Mouse (Mus musculus) cerebellum, adult 11 months (tissue): ENCODE data around the gene Sympk.

Experiments
- DNase-seq: peaks from one replicate; pipeline ENCODE4 v3.0.0; 2022

The Sympk gene

GRCm38 (mm10) chr7:19024096-19024506 is at the start of gene Sympk:
Sympk (plus strand) TSS chr7:19024377.
- DNase-seq, result peak; percentile 93

DNA sequence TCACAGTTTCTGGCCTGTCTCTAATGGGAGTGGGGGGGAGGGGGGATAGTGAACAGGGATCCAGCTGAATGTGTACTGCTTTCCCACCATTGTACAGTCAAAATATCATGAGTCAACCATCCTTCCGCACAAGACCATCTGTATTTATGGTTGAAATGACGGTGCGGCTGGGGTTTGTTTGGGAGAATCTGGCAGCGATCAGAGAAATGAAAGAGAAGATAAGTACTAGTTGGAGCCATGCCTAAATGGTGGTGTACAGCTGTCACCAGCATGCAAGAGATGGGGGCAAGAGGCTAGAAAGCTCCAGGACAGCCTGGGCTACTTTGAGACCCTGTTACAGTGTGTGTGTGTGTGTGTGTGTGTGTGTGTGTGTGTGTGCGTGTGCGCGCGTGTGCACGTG is 45.8 kb upstream of the Sympk start:
- DNase-seq, result no peak

DNA sequence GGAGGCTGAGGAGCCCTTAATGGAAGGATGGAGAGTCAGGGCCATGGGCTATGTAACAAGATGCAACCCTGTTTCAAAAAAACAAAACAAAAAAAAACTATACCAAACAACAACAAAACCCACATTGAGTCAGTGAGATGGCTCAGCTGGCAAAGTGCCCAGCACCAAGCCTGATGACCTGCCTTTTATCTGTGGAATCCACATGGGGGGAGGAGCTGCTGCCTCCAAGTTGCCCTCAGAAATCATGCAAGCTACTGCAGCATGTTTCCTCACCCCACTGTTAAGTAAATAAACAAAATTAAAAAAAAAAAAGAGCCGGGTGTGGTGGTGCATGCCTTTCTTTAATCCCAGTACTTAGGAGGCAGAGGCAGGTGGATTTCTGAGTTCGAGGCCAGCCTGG is 37.7 kb upstream of the Sympk start:
- DNase-seq, result no peak

GRCm38 (mm10) chr7:18987100-18987499 is 37.1 kb upstream of the Sympk start, which contains the start of gene Nanos2:
Nanos2 (plus strand) TSS chr7:18987400.
- DNase-seq, result no peak

DNA sequence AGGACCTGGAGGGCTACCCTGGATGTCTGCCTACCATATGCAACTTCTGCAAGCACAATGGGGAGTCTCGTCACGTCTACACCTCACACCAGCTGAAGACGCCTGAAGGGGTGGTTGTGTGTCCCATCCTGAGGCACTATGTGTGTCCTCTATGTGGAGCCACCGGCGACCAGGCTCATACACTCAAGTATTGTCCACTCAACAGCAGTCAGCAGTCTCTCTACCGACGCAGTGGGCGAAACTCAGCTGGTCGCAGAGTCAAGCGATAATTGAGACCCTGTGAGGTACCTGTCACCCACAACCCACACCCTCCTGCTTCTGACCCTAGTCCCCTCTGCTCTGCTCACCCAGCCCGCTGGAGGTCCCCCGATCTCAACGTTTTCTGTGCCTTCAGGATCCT is 36.4 kb upstream of the Sympk start:
- DNase-seq, result peak; percentile 22

DNA sequence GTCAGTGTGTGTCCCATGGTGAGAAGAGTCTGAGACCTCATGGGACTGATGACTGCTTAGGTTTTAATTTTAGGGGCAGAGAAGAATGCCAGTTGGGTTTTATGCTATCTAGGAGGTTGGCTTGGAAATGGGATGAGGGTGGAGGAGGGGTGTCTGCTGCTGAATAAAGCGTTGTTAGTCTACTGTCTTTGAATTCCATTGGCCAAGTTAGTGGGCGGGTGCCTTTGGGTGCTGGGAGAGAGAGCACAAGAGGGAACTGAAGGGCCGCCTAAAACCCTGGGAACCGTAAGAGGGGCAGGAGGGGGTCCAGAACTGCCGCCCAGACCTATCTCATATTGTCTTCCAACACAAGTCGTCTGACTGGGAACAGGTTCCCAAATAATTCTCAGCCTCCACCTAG is 35.4 kb upstream of the Sympk start:
- DNase-seq, result peak; percentile 25

DNA sequence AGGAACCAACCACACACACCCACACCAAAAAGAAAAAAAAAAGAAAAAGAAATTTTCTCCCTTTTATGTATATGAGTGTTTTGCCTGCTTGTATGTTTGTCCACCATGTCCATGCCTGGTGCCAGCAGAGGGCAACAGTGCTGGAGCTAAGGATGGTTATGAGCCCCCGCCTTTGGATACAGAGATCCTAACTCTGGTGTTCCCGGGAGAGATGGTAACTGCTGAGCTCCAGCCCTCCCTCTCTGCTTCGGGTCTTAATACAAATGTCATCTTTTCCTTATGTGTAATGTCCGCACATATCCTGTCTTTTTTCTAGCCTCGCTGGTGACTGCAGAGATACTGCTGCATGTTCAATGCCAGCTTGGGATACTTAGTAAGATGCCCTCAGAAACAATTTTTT is 34.2 kb upstream of the Sympk start:
- DNase-seq, result peak; percentile 60

DNA sequence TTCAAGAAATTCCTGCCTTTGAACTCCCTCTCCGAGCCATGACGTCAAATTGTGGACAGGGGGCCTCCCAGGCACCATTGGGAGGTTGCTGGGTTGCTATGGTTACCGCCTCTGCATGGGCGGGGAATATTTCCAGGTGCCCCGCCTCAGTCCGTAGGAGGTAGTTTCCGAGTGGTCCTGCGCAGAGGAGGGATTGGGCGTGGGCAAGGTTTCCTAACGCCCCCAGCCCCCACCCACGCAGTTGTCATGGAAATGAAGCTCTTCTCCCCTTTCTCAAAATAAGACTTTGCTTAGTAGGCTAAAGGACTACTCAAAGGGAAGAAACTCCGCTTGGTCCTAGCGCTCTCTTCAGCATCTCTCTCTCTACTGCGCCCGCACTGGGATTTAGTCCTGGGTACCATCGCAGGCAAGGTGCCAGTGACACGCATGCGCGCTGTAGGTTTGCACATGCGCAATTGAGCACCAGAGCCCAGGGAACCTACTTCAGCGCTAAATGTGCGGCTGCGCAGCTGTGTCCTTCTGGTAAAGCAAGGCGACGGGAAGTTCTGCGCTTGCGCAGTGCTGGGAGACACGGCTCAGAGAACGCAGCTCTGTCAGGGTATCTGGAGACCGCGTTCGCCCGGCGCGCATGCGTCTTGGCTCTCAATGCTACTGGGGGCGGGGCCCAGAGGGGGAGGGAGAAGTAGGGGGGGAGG is 33.4 kb upstream of the Sympk start, which contains the start of gene Mypop:
TSS of gene Mypop (plus strand) at position 645 of the 695 bp plus-strand sequence.
- peak; percentile 100 for DNase-seq

DNA sequence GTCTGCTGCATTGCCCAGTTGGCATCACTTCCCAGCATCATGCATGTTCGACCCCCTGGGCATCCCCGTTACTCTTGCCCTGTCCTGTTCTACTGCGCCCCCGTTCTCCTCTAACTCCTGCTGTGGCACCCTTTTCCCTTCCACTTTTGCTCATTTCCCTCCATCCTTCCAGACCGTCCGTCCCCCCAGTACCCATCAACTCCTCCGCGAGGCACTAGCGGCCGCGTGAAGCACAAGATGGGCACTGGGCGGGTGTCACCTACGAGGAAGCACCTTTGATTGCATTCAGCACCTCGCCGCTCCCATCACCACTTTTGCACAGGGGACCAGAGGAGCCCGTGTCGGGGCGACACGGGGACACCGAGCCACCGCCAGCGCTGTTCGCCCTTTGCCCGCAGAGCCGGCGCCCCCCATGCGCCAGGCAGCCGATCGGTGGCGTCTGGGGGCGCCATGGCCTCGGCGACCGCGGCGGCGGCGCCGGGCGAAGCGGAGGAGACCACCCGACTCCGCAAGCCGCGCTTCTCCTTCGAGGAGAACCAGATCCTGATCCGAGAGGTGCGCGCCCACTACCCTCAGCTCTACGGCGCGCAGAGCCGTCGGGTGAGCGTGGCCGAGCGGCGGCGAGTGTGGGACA is 32.4 kb upstream of the Sympk start:
- DNase-seq, result peak; percentile 64

- DNase-seq, result peak; percentile 55
These were observed 31.9 kb upstream of the Sympk start for GRCm38 (mm10) chr7:18992294-18992675.

GRCm38 (mm10) chr7:18993036-18993435 is 31.1 kb upstream of the Sympk start:
- no peak for DNase-seq

DNA sequence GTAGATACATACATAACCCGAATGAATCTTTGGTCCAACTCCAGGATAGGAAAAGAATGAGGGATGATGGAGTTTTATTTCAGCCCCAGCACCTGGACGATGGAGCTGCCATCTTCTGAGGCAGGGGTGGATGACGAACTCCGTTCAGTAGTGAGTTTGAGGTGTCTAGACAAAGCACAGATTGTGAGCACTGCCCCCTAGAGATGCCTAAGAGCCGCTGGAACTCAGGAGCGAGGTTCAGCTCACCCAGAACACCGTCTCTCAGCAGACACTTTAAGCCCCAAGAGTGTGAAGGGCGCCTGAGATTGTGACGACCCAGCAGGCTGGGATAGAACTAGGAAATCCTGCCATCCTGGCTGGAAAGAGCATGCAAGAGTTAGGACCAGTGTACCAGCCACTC is 25.3 kb upstream of the Sympk start:
- peak; percentile 10 for DNase-seq

- peak; percentile 41 for DNase-seq
These were observed 23.8 kb upstream of the Sympk start for GRCm38 (mm10) chr7:19000421-19000820.

DNA sequence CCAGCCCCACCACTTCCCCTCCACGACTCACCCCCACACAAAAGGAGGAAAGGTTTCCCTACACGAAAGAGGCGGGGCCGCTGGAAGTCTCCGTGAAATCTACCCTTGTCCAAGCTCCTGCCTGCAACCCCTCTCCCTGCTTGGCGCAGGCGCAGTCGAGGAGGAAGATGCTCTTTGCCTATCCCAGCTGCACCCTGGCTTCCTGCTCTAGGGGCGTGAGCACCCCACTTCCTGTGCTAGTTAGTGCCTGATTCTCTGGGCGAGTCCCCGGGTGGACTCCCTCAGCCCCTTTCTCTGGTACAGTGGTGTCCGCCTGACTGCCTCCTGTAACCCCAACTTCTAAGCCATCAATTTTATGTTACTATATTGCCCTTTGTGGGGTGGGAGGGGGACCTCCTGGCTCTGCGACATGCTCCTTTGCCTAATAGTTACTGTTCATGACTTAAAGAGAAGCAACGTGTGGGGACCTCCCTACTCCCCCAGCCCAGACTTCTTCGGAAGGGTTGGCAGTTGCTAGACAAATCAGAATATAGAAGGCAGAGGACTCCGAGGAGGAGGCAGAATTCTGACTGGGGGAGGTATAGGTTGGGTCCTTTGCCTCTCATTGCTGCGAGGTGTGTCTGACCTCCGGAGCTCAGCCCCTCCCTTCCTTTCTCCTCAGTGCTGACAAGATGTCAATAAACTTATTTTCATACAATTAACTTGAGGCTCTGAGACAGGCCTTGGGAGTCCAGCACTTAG is 22.9 kb upstream of the Sympk start:
- peak; percentile 37 for DNase-seq

DNA sequence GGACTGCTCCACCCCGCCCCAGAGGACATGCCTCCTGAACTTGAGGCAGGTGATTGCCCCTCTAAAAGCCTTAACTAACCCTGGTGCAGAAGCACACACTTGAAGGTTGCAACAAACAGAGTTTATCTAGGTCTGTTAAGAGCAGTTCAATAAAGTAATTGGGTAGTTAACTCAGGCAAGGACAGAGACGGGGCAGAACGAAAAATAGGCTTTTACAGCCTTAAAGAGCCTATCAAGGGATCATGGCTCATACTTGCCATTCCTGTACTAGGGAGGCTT is 22.4 kb upstream of the Sympk start:
- no peak for DNase-seq

DNA sequence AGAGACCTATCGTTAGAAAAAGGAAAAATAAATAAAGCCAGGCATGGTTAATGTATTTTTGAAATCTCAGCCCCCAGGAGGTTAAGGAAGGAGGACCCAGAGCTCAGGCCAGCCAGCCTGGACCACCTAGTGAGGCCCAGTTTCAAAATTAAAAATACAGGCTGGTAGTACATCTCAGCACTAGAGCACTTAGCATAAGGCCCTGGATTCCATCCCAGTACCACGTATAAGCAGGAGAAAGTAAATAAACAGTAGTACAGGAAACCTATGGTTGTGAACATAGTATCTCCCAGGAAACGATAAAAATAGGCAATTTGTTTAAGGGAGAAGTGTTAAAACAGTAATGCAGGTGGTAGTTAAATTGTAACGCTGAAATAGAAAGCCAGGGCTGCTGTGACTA is 22.1 kb upstream of the Sympk start:
- peak; percentile 12 for DNase-seq

DNA sequence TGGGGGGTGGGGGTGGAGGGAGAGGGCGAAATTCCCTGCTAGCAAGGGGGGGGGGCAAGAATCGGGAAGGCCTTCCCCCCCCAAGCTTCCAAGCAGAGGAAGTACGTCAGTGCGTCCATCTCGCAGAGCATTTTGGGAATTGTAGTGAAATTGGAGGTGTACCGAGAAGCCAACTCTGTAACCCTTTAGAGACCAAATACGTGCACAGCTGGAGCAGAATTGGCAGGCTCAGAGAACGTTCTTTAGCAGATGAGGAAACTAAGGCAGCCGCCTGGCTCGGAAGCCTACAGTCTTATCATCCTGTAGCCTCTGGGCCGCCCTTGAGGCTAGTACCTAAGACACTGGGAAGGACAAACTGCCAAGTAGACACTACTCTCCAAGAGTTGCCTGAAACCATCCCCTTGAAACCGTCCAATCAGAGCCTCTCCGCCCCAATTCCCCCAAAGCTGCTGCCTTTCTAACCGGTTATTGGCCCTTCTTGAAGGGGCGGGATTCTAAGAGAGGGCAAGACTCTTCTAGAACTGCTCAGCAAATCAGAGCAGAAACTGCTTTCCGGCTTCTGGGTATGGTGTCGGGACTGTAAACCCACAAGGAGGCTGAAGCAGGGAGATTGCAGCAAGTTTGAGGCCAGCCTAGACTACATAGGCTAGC is 21.2 kb upstream of the Sympk start:
- peak; percentile 70 for DNase-seq

DNA sequence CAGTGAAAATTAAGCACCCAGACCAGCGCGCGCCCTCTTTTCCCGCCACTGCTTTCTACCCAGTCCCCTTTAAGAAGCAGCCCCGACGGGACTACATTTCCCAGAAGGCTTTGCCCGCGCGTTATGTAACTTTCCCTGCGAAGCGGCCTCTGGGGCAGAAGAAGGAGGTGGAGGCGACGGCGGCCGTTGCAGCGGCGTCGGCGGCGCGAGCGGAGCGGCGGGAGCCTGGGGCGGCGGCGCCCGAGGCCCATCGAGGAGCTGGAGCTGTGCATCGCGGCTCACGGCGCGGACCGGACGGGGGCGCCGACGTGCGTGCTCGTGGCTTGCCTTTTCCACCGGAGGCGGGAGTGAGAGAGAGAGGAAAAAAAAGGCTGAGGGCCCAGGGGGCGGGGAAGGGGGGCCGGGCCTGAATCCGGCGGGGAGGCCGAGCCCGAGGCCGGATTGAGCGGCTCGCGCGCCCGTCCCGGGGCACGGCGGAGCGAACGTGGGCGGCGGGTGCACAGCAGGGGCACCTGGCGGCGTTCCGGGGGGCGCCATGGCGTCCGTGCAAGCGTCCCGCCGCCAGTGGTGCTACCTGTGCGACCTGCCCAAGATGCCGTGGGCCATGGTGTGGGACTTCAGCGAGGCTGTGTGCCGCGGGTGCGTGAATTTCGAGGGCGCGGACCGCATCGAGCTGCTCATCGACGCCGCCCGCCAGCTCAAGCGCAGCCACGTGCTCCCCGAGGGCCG is 20.1 kb upstream of the Sympk start, which contains the start of gene Irf2bp1:
TSS of gene Irf2bp1 (plus strand) at position 143 of the 729 bp plus-strand sequence.
- peak; percentile 94 for DNase-seq

- DNase-seq, result no peak
These were observed 19.5 kb upstream of the Sympk start for GRCm38 (mm10) chr7:19004631-19005079.

- DNase-seq, result peak; percentile 59
These were observed 18.6 kb upstream of the Sympk start for GRCm38 (mm10) chr7:19005417-19006121.

DNA sequence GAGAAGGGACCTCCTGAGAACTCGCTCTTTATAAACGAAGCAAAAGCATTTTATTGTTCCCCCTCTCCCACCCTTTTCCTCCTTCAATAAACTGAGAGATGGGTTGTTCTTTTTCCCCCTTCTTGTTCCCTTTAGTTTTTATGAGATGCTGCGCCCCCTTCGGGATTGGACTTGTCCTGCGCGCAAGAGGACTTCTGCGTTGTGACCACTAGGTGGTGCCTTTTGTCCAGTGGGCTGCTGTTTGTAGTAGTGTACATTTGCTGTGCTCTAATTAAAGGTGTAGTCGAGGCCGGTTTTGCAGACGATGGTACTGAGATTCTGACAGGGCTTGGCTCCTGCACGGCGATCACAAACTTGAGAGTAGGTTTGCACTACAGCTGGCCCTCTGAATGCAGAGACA is 17.7 kb upstream of the Sympk start:
- peak; percentile 78 for DNase-seq
